Mouse (Mus musculus): ENCODE results near the gene Il3.

Il3 gene

DNA sequence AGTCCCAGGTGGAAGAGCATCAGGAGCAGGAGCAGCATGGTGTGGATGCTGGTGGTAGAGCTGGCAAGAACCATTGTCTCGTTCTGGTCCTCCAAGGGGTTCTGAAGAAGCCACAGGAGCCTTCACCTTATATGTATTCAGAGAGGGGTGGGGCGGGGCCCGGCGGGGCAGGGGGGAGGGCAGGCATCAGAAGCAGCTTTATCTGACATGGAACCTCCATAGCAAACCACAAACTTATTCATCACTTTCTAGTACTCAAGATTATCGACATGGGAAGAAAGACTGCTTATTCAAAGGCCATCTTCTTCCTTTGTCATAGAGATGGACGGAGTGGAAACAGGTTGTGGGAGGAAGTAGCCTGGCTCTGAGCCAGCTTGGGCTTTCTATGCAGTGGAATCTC, at the start of gene Il3:
TSS of gene Il3 (minus strand) at position 101 of the 400 bp plus-strand sequence.
- in situ Hi-C loops (cut with MboI, MseI) = loop anchor here (10.0 kb wide), 1 partner anchor 1028 kb away; no protein-coding TSS in a partner anchor

DNA sequence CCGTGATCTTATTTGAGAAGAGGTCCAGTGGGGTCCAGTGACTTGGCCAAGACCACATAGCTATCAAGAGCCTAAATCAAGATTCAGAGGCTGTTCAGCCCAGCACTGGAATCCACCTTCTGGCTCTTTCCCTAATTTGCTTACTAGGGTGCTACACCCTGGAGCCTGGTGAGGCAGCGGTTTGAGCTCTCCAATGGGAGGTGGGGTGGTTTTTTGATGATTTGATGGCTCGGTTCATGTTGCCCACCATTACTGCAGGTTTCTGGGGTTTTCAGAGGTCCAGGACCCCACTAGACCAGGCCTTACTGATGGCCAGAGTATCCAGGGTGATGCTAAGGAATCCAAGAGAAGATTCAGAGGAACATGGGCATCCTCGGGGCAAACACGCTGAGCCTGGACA, 48.3 kb upstream of the Il3 start:
- in situ Hi-C loops (cut with MboI, MseI) = no loop called here

GRCm38 (mm10) chr11:54314740-54315139, 47.7 kb upstream of the Il3 start:
- in situ Hi-C loops (cut with MboI, MseI) = no loop called here

DNA sequence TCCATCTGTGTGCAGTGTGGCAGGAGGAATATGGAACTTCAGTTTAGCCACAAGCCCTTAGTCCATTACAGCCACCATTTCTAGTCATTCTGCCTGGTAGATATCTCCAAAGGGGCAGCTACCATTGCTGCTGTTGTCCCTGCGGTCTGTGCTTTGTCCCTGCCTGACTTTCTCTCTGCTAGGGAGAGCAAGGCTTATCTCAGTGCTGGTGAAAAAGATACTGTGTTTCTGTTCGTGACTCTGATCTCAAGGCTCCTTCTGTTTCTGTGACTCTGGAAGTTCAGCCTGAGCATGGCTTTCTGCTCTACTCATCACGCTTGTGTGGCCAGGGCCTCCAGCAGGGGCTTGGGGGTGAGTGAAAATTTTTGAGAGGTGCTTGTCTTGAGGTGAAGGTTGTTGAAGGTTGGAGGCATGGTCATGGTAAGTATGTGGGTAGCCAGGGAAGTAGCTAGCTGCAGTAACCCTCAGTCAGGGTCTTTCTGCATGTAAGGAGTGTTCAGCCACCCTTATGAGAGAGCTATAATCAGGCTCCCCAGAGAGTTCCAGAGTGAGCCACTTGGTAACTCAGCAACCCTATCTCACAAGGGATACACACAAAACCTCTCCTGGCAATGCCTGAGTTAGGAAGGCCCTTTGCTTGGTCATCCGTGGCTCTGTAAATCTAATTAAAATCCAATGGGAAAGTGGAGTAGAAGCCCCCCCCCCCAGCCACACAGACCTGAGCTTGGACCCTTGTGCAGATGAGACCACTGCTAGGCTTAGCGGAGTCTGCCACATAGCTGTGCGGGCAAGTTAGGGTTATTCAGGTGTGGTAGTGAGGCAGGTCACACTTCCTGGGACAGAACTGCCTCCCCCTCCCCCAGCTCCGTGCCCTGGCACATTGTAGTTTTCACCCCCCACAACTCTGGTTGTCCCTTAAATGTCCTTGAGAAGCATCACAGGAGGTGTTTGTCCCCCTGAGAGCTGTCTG, 46.6 kb upstream of the Il3 start:
- in situ Hi-C loops (cut with MboI, MseI) = no loop called here

GRCm38 (mm10) chr11:54312603-54313002, 45.5 kb upstream of the Il3 start:
- in situ Hi-C loops (cut with MboI, MseI) = no loop called here

- in situ Hi-C loops (cut with MboI, MseI) = no loop called here
Measured at GRCm38 (mm10) chr11:54312021-54312420, 44.9 kb upstream of the Il3 start.

DNA sequence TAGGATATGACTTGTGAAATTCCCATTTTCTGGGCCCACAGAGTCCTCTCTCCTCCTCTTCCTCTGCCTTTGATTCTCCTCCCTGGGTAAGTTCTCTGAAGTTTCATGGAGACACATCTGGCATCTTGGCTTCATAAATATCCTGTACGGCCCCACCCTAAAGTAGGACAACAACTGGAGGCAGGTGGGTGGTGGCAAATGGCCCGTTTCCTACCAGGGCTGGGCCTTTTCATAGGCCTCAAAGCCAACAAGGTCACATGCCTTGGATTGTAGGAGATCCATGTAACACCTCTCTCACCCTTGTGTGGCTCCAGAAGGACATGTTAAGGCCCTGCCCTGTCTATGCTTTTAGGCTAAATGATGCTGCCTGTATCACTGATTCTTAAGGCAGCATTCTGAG, 43.5 kb upstream of the Il3 start:
- in situ Hi-C loops (cut with MboI, MseI) = no loop called here

GRCm38 (mm10) chr11:54307139-54307816, 40.2 kb upstream of the Il3 start:
- in situ Hi-C loops (cut with MboI, MseI) = loop anchor here (5.0 kb wide), 1 partner anchor 45 kb away; no protein-coding TSS in a partner anchor

- in situ Hi-C loops (cut with MboI, MseI) = loop anchor here (5.0 kb wide), 1 partner anchor 47 kb away; no protein-coding TSS in a partner anchor
Measured at GRCm38 (mm10) chr11:54305331-54305730, 38.3 kb upstream of the Il3 start.

DNA sequence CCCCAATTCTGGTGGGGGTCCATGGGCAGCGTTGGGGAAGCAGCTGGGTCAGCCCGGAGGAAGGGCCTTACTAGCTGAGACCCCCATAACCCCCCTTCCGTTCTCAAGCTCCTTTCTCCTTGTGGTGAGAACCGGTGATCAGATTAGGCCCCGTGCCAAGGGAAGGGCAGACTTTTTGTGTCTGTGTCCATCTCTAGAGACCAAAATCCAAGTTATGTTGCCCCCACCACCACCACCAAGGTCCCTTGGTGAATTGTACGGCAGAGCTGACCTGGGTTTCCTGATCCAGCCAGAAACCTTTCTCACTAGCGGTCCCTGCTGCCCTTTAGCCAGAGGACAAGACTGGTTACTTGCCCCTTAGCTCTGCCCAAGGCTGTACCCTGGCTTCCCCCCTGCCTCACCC, 37.4 kb upstream of the Il3 start:
- in situ Hi-C loops (cut with MboI, MseI) = no loop called here

GRCm38 (mm10) chr11:54303728-54304470, 36.8 kb upstream of the Il3 start, which contains the start of gene Acsl6:
Acsl6 (plus strand) TSS chr11:54303798.
- in situ Hi-C loops (cut with MboI, MseI) = no loop called here

- in situ Hi-C loops (cut with MboI, MseI) = no loop called here
Measured at GRCm38 (mm10) chr11:54303076-54303727, 36.1 kb upstream of the Il3 start.

DNA sequence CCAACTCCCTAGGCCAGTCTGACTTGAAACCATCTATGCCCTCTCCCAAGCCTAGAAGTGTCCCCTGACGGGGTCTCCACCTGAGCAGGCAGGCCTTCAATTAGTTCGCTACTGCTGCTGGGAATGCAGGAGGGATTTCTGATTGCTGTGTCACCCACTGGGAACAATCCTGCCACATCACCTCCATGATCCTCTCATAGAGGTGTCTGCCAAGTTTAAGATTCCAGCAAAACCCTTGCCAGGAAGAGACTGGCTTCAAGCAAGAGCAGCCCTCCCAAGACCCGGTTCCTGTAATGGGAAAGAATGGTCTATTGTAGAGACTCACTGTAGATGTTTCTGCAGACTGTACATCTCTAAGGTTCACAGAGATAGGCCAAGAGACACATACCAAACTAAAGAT, 35.5 kb upstream of the Il3 start:
- in situ Hi-C loops (cut with MboI, MseI) = no loop called here

- in situ Hi-C loops (cut with MboI, MseI) = no loop called here
Measured at GRCm38 (mm10) chr11:54301994-54302393, 34.9 kb upstream of the Il3 start.

DNA sequence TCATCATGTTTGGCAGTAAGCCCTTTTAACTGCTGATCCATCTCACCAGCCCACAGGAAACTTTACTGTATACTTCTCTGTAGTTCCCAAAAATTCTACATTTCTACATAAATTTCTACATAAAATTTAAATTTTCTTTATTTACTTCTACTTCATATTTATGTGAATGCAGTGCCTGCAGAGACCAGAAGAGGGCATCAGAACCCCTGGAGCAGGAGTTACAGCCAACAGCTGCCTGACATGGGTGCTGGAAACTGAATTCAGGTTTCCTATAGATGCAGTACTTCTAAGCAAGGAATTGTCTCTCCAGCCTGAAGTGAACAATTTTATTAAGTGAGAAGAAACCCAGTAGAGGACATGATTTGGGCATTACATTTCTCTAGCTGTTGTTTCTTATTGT, 31.7 kb upstream of the Il3 start:
- in situ Hi-C loops (cut with MboI, MseI) = loop anchor here (10.0 kb wide), 1 partner anchor 1984 kb away; no protein-coding TSS in a partner anchor

DNA sequence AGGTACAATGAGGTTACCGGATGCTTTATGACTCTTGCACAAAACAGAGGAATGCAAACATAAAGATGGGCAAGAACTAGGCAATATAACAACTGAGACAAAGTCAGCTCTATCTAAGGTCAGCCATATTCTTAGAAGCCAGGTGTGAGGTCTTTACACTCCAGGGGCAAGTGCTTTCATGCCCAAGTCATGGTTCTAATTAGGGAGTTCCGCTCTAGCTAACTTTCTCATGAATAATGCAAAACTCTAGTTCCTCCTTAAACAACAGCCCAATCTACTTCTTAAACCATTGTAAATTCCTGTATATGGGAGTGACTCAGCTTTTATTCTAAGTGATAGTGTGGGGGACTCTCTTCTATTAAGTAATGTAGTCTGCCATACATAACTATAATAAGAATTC, 30.4 kb upstream of the Il3 start:
- in situ Hi-C loops (cut with MboI, MseI) = loop anchor here (10.0 kb wide), 1 partner anchor 1983 kb away; no protein-coding TSS in a partner anchor

GRCm38 (mm10) chr11:54296734-54297133, 29.7 kb upstream of the Il3 start:
- in situ Hi-C loops (cut with MboI, MseI) = loop anchor here (10.0 kb wide), 1 partner anchor 1982 kb away; no protein-coding TSS in a partner anchor

DNA sequence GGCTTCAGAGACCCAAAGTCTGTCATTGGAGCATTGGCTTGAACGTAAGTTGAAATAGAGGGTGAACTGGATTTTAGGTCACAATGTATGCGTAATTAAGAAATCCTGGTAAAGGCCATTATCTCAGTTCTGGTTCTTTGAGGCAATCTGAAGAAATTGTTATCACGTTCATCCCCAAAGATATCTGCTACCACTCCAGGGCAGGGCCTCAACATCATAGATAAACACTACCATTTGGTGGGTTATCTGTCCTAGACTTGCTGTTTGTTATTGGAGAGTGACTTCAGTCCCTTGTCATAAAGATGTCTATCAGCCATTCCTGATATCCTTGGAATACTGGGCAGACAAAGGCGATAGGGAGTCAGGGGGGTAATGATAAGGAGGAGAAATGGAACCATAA, 28.9 kb upstream of the Il3 start:
- in situ Hi-C loops (cut with MboI, MseI) = loop anchor here (10.0 kb wide), 1 partner anchor 1981 kb away; no protein-coding TSS in a partner anchor

- in situ Hi-C loops (cut with MboI, MseI) = loop anchor here (10.0 kb wide), 1 partner anchor 1979 kb away; no protein-coding TSS in a partner anchor
Measured at GRCm38 (mm10) chr11:54293980-54294807, 27.1 kb upstream of the Il3 start.

DNA sequence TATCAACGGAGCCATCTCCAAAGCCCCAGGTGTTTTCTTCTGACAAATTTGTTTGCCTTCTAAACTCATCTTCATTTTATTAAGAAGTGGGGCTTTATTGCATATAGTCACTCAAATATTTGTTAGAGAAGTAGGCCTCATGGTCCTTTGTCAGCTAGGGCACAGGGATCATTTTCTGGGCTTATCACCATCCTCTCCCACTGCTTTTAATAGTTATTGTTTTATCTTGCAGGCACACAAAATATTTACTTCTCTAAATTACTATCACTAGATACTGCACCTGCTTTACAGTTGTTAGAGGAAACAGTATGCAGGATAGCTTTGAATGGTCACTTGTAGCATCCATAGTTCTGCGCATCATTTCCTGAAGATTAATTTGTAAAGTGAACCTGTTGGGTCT, 25.1 kb upstream of the Il3 start:
- in situ Hi-C loops (cut with MboI, MseI) = loop anchor here (10.0 kb wide), 1 partner anchor 1977 kb away; no protein-coding TSS in a partner anchor
